Mouse (Mus musculus) cortical plate, adult 2 months (tissue): ENCODE data around the gene Cul9. TPM values are rescaled to one million over a fixed set of nuclear protein-coding genes. Genes with fewer than 3 reads are reported as not detected.

ENCODE experiments used
- H3K27ac ChIP-seq: fragments of 200-500 bp; 2 replicates; pipeline ENCODE4 v1.5.1; 2012; ENCODE audit warnings: low read length, control low read depth, inconsistent platforms; ENCODE audit not compliant: insufficient read depth
- H3K4me1 ChIP-seq: fragments of 200-500 bp; 2 replicates; pipeline ENCODE4 v1.6.1; 2011; ENCODE audit warnings: low read length; ENCODE audit not compliant: control insufficient read depth, insufficient read depth
- H3K4me3 ChIP-seq: fragments of 200-500 bp; 2 replicates; pipeline ENCODE4 v1.5.1; 2011; ENCODE audit warnings: mild to moderate bottlenecking, low read length, control low read depth; ENCODE audit not compliant: insufficient read depth
- CTCF ChIP-seq: fragments of 200-500 bp; IDR thresholded peaks from 2 replicates; pipeline ENCODE4 v1.5.1; 2011; ENCODE audit warnings: mild to moderate bottlenecking, control low read depth, low read length; ENCODE audit not compliant: insufficient read depth; ENCODE audit errors: extremely low read depth
- POLR2A ChIP-seq: fragments of 200-500 bp; IDR thresholded peaks from 2 replicates; pipeline ENCODE4 v1.6.1; 2011; ENCODE audit warnings: mild to moderate bottlenecking, low read length, control low read depth; ENCODE audit not compliant: insufficient read depth; ENCODE audit errors: extremely low read depth
- polyA plus RNA-seq: library from polyadenylated mRNA; depleted of rRNA; stranded (reverse); fragments of >200 nt; gene quantifications from 2 replicates; pipeline ENCODE4 v1.2.3, GENCODE M21; 2012

Cul9 gene
- polyA plus RNA-seq, 1 experiment, result 60.0 TPM

- Histone ChIP-seq H3K4me3 (no peak overlapping the region), H3K27ac (no peak overlapping the region), H3K4me1 (no peaks in the 10 kb centered on the region)
- TF ChIP-seq POLR2A, result no peak
- TF ChIP-seq CTCF, result no peak
Observed at GRCm38 (mm10) chr17:46495486-46495885, 50.7 kb downstream of the Cul9 start.

DNA sequence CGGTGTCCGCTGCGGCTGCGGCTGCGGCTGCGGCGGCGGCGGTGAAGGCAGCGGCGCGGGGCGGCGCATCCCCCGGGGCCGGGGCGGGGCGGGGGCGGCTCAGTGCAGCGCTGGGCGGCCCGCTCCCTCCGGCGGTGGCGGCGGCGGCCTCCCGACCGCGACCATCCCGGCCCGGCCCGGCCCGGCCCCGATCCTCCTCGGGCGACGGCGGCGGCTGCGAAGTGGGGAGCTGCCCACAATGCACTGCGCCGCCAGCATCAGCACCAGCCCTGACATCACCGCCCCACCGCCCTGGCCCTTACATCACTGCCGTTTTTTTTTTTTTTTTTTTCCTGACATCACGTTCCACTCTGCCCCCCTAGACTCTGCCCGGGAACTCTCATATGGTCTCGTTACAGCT lies 58.8 kb downstream of the Cul9 start, which contains the start of gene Ttbk1:
TSS of gene Ttbk1 (minus strand) at position 245 of the 400 bp plus-strand sequence.
- peak within 1 kb of the TSS; percentile 67 for H3K4me3 ChIP-seq
- H3K4me1 ChIP-seq, result peaks cover 5% of the 10 kb centered on the region
- H3K27ac ChIP-seq, result peak within 1 kb of the TSS; percentile 50
- TF ChIP-seq CTCF (no peak), POLR2A (peak; percentile 27; the same call in 1 of the 2 replicates)

- peaks cover 5% of the 10 kb centered on the region for H3K4me1 ChIP-seq
- TF ChIP-seq POLR2A (no peak), CTCF (no peak)
- no peak overlapping the region for H3K27ac ChIP-seq
- H3K4me3 ChIP-seq, result peak overlapping the region; percentile 67
Observed at GRCm38 (mm10) chr17:46486995-46487394, 59.2 kb downstream of the Cul9 start.

GRCm38 (mm10) chr17:46484461-46484875 lies 61.7 kb downstream of the Cul9 start:
- peaks cover 5% of the 10 kb centered on the region for H3K4me1 ChIP-seq
- peak overlapping the region; percentile 64 for H3K4me3 ChIP-seq
- no peak for TF ChIP-seq POLR2A
- peak; percentile 35 for TF ChIP-seq CTCF
- H3K27ac ChIP-seq, result no peak overlapping the region

DNA sequence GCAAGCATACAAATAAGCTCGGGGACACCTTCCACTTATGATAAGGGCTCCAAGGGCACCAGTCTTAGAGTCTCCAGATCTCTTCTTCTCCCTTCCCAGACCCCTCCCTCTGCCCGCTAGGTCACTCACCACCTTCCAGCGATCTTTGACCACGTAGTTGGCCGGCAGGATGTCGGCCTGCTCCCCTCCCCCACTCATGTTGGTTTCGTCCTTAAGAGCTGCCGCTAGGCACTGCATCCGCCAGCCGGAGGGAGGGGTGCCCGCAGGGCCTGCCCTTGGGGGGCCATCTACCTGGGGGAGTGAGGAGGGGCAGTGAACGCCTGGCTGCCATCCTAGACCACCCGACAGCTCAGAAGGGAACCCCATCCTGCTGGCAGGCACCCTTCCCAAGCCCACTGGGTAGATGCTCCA lies 62.2 kb downstream of the Cul9 start:
- Histone ChIP-seq H3K4me1 (peaks cover 5% of the 10 kb centered on the region), H3K27ac (no peak overlapping the region), H3K4me3 (peak overlapping the region; percentile 64)
- TF ChIP-seq CTCF, result no peak
- TF ChIP-seq POLR2A, result no peak

DNA sequence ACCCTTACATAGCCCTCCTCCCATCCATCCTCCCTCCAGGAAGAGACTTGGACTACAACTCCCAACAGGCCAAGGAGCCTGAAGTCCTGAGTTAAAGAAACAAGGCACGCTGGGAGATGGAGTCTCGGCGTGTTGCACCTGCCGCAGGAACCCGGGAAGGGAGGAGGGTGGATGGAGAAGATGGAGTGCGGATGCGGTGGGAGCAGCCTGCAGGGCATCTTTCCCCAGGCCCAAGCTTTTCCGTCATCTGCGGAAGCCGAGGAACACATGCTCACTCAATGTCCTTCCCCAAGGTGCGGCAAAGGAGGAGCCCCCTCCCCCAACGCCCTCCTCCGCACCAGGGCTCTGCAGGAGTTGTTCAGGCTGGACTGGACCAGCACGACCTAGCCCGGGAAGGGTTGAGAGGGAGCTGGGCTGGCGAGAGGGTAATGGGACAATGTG lies 62.6 kb downstream of the Cul9 start:
- H3K27ac ChIP-seq, result no peak overlapping the region
- peak; percentile 53; the same call in 1 of the 2 replicates for TF ChIP-seq POLR2A
- no peak for TF ChIP-seq CTCF

DNA sequence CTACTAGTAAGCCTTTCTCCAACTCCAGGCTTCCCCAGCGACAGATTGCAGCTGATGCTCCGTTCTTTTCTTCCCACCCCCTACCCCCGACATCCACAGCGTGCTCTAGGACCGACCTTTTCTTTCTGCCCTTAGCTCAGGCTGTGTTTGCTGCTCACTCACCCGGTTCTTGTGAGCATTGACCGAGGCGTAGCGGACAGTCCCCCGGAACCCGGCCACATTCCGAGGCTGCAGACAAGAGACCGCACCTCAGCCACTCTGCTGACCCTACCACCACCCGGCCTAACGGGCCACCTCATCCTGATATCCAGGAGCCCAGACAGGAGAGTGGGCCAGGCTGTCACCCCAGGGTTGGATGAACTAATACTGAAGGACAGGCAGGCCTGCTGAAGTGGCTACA lies 68.9 kb downstream of the Cul9 start:
- no peak overlapping the region for H3K27ac ChIP-seq
- TF ChIP-seq CTCF (no peak), POLR2A (no peak)
- H3K4me1 ChIP-seq, result no peaks in the 10 kb centered on the region
- H3K4me3 ChIP-seq, result no peak overlapping the region

More for the DNA sequence above, 62.6 kb downstream of the Cul9 start:
- Histone ChIP-seq H3K4me3 (peak overlapping the region; percentile 64), H3K4me1 (peaks cover 5% of the 10 kb centered on the region)

DNA sequence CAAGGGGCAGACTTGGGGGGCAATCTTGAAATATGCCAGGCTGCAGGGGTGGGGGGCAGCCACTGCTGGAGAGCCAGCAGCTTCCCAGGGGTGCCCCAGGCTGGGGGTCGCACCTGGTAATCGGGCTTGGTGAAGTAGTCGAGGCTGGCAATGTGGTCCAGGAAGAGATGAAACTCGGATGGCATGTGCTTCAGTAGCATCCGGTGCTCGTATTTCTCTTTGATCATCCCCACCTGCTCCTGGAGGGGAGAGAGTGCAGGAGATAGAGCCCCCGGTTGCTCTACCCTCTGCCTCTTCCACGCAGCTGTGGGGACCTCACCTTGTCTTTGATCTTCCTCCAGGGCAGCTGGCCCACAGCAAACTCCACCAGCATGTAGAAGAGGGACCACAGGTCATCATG lies 69.6 kb downstream of the Cul9 start:
- H3K4me1 ChIP-seq, result no peaks in the 10 kb centered on the region
- H3K4me3 ChIP-seq, result no peak overlapping the region
- no peak overlapping the region for H3K27ac ChIP-seq
- TF ChIP-seq POLR2A, result no peak
- TF ChIP-seq CTCF, result no peak

DNA sequence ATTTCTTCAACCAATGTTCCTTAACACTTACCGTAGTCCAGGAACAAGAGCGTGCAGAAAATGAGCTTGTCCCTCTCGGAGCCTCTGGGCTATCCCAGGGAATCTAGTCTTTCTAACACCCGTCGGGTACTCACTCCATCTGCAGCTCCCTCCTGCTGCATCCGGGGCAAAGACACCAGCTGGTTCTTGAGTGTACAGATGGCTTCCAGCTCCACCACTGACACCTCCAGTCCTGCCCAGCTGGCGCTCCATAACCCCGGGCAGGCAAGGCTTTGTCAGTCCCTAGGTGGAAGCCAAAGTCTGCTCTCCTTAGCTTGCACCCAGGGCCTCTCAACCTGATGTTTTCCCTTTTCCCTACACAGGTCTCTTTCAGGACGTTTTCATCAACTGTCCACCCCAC lies 78.4 kb downstream of the Cul9 start:
- TF ChIP-seq CTCF, result no peak
- no peak for TF ChIP-seq POLR2A
- H3K4me3 ChIP-seq, result no peak overlapping the region
- H3K27ac ChIP-seq, result no peak overlapping the region

GRCm38 (mm10) chr17:46462226-46462625 lies 84.0 kb downstream of the Cul9 start:
- no peaks in the 10 kb centered on the region for H3K4me1 ChIP-seq
- no peak for TF ChIP-seq CTCF
- TF ChIP-seq POLR2A, result no peak
- no peak overlapping the region for H3K27ac ChIP-seq

More for the DNA sequence above, 78.4 kb downstream of the Cul9 start:
- H3K4me1 ChIP-seq, result no peaks in the 10 kb centered on the region

More at GRCm38 (mm10) chr17:46462226-46462625, 84.0 kb downstream of the Cul9 start:
- no peak overlapping the region for H3K4me3 ChIP-seq
